Mouse (Mus musculus) midbrain, embryonic 14.5 days (tissue): ENCODE measurements around the gene Zcchc24. TPM values are rescaled to one million over a fixed set of nuclear protein-coding genes. Genes with fewer than 3 reads are reported as not detected.

Experiments
- ATAC-seq: fragments of 200-750 bp; cut with Nextera tagmentation; 2 replicates; pipeline ENCODE4 v1.8.0; 2017; ENCODE audit warnings: moderate number of reproducible peaks, moderate library complexity; ENCODE audit not compliant: low FRiP score, low TSS enrichment
- DNase-seq: peaks from one replicate; pipeline ENCODE4 v3.0.0-alpha.2; 2015
- H3K27ac ChIP-seq: fragments of 300-500 bp; sonication (generic); replicated peaks from 2 replicates; pipeline ENCODE4 v1.5.1; 2014; ENCODE audit warnings: mild to moderate bottlenecking, low read depth, low read length, moderate library complexity
- H3K27me3 ChIP-seq: fragments of 300-500 bp; sonication (generic); 2 replicates; pipeline ENCODE4 v1.6.1; 2014; ENCODE audit warnings: low read length, control low read depth, mixed read lengths; ENCODE audit not compliant: control insufficient read depth, insufficient read depth
- H3K36me3 ChIP-seq: fragments of 300-500 bp; sonication (generic); 2 replicates; pipeline ENCODE4 v1.6.1; 2014; ENCODE audit warnings: low read length, control low read depth; ENCODE audit not compliant: control insufficient read depth, insufficient read depth
- H3K4me1 ChIP-seq: fragments of 300-500 bp; sonication (generic); 2 replicates; pipeline ENCODE4 v1.6.1; 2014; ENCODE audit warnings: mild to moderate bottlenecking, antibody characterized with exemption, low read length, control low read depth; ENCODE audit not compliant: control insufficient read depth, insufficient read depth
- H3K4me2 ChIP-seq: fragments of 300-500 bp; sonication (generic); 2 replicates; pipeline ENCODE4 v1.6.1; 2014; ENCODE audit warnings: mild to moderate bottlenecking, low read length, moderate library complexity
- H3K4me3 ChIP-seq: fragments of 300-500 bp; sonication (generic); replicated peaks from 2 replicates; pipeline ENCODE4 v1.5.1; 2014; ENCODE audit warnings: low read depth, low read length
- H3K9ac ChIP-seq: fragments of 300-500 bp; sonication (generic); replicated peaks from 2 replicates; pipeline ENCODE4 v1.6.1; 2014; ENCODE audit warnings: mild to moderate bottlenecking, low read length, moderate library complexity
- H3K9me3 ChIP-seq: fragments of 300-500 bp; sonication (generic); 2 replicates; pipeline ENCODE4 v1.6.1; 2016; ENCODE audit warnings: low read length, control low read depth, mixed read lengths; ENCODE audit not compliant: control insufficient read depth
- WGBS: fragments of 180-500 bp; shearing (Covaris S2); extraction: QIAGEN DNeasy Blood & Tissue Kit; methylation state at CpG from one replicate; pipeline ENCODE4 v1.1.7; 2014; 5-methylcytosine and 5-hydroxymethylcytosine counted together
- polyA plus RNA-seq: library from polyadenylated mRNA; unstranded; fragments of >200 nt; fragmentation: Nextera tagmentation; extraction: Ambion mirVana; gene quantifications from 2 replicates; pipeline ENCODE4 v1.2.1, GENCODE M21; 2014

Zcchc24 gene
- polyA plus RNA-seq, 1 experiment from 2014 or later: 13.6 TPM

- ATAC-seq (no peak), DNase-seq (peak; percentile 60)
- H3K4me1 ChIP-seq: peaks cover 12% of the 10 kb centered on the region
- H3K36me3 ChIP-seq: no peaks in the 10 kb centered on the region
- H3K27ac ChIP-seq: no peak overlapping the region
- 70% methylated on average over 6 of the region's 6 CpGs for WGBS
- no peak overlapping the region for H3K9ac ChIP-seq
- H3K27me3 ChIP-seq: no peaks in the 10 kb centered on the region
- no peaks in the 10 kb centered on the region for H3K9me3 ChIP-seq
- no peak overlapping the region for H3K4me2 ChIP-seq
- H3K4me3 ChIP-seq: no peak overlapping the region
These were observed 32.2 kb downstream of the Zcchc24 start for GRCm38 (mm10) chr14:25736589-25736988.

- no peaks in the 10 kb centered on the region for H3K9me3 ChIP-seq
- DNase-seq: no peak
- peaks cover 12% of the 10 kb centered on the region for H3K4me1 ChIP-seq
- no peak overlapping the region for H3K4me3 ChIP-seq
- no peaks in the 10 kb centered on the region for H3K27me3 ChIP-seq
- ATAC-seq: no peak
- WGBS: 86% methylated on average over 3 of the region's 3 CpGs
- H3K4me2 ChIP-seq: no peak overlapping the region
- H3K36me3 ChIP-seq: no peaks in the 10 kb centered on the region
- no peak overlapping the region for H3K27ac ChIP-seq
- no peak overlapping the region for H3K9ac ChIP-seq
These were observed 32.7 kb downstream of the Zcchc24 start for GRCm38 (mm10) chr14:25736140-25736539.

GRCm38 (mm10) chr14:25734736-25735716, 33.8 kb downstream of the Zcchc24 start:
- no peaks in the 10 kb centered on the region for H3K27me3 ChIP-seq
- peaks cover 12% of the 10 kb centered on the region for H3K4me1 ChIP-seq
- DNase-seq (peak; percentile 50), ATAC-seq (peak; percentile 50)
- H3K4me2 ChIP-seq: no peak overlapping the region
- H3K27ac ChIP-seq: peak overlapping the region; percentile 32; the same call in 1 of the 2 replicates
- no peak overlapping the region for H3K4me3 ChIP-seq
- H3K9ac ChIP-seq: no peak overlapping the region
- H3K9me3 ChIP-seq: no peaks in the 10 kb centered on the region
- H3K36me3 ChIP-seq: no peaks in the 10 kb centered on the region
- WGBS: 41% methylated on average over 17 of the region's 17 CpGs

- Histone ChIP-seq H3K36me3 (no peaks in the 10 kb centered on the region), H3K9ac (no peak overlapping the region), H3K9me3 (no peaks in the 10 kb centered on the region), H3K4me1 (no peaks in the 10 kb centered on the region), H3K4me2 (no peak overlapping the region), H3K27me3 (no peaks in the 10 kb centered on the region), H3K27ac (no peak overlapping the region), H3K4me3 (no peak overlapping the region)
- no peak for ATAC-seq
- 79% methylated on average over 5 of the region's 5 CpGs for WGBS
- DNase-seq: no peak
These were observed 41.7 kb downstream of the Zcchc24 start for GRCm38 (mm10) chr14:25727149-25727510.

GRCm38 (mm10) chr14:25726226-25727148, 42.4 kb downstream of the Zcchc24 start:
- Histone ChIP-seq H3K27me3 (no peaks in the 10 kb centered on the region), H3K4me1 (no peaks in the 10 kb centered on the region), H3K9ac (no peak overlapping the region), H3K9me3 (no peaks in the 10 kb centered on the region), H3K4me3 (no peak overlapping the region), H3K36me3 (no peaks in the 10 kb centered on the region), H3K27ac (no peak overlapping the region), H3K4me2 (no peak overlapping the region)
- DNase-seq (peak; percentile 75), ATAC-seq (no peak)
- WGBS: 55% methylated on average over 20 of the region's 20 CpGs

- Histone ChIP-seq H3K27ac (no peak overlapping the region), H3K4me1 (no peaks in the 10 kb centered on the region), H3K27me3 (no peaks in the 10 kb centered on the region), H3K36me3 (no peaks in the 10 kb centered on the region), H3K4me3 (no peak overlapping the region), H3K4me2 (no peak overlapping the region), H3K9ac (no peak overlapping the region), H3K9me3 (no peaks in the 10 kb centered on the region)
- ATAC-seq (no peak), DNase-seq (no peak)
- 37% methylated on average over 4 of the region's 4 CpGs for WGBS
These were observed 43.1 kb downstream of the Zcchc24 start for GRCm38 (mm10) chr14:25725690-25726089.

GRCm38 (mm10) chr14:25725032-25725497, 43.8 kb downstream of the Zcchc24 start:
- Histone ChIP-seq H3K9me3 (no peaks in the 10 kb centered on the region), H3K36me3 (no peaks in the 10 kb centered on the region), H3K4me3 (no peak overlapping the region), H3K9ac (no peak overlapping the region), H3K4me2 (no peak overlapping the region), H3K4me1 (no peaks in the 10 kb centered on the region), H3K27me3 (no peaks in the 10 kb centered on the region), H3K27ac (no peak overlapping the region)
- WGBS: 85% methylated on average over 11 of the region's 11 CpGs
- DNase-seq: no peak
- ATAC-seq: no peak

GRCm38 (mm10) chr14:25720962-25721707, 47.7 kb downstream of the Zcchc24 start:
- WGBS: 92% methylated on average over 5 of the region's 5 CpGs
- Histone ChIP-seq H3K27ac (no peak overlapping the region), H3K4me1 (no peaks in the 10 kb centered on the region), H3K27me3 (no peaks in the 10 kb centered on the region), H3K9ac (no peak overlapping the region), H3K4me2 (no peak overlapping the region), H3K9me3 (no peaks in the 10 kb centered on the region), H3K4me3 (no peak overlapping the region), H3K36me3 (no peaks in the 10 kb centered on the region)
- DNase-seq: no peak
- no peak for ATAC-seq
